Mouse (Mus musculus) MEL (cell line): ENCODE measurements around the gene Pigl. TPM values are rescaled to one million over a fixed set of nuclear protein-coding genes. Genes with fewer than 3 reads are reported as not detected.

Source experiments
- DNase-seq: peaks from one replicate; pipeline ENCODE4 v3.0.0; 2011; ENCODE audit warnings: low read depth, low spot score
- H3K27ac ChIP-seq: 2 replicates; pipeline ENCODE4 v1.5.1; 2012; ENCODE audit warnings: low read depth, mild to moderate bottlenecking, control low read depth, low read length, moderate library complexity; ENCODE audit not compliant: control insufficient read depth
- H3K27me3 ChIP-seq, 2 experiments: fragments of 150-350 bp in 1 of 2; sonication (generic) in 1 of 2; 2 replicates each; pipeline ENCODE4 v1.6.1; 2012; ENCODE audit warnings: low read length in 2 of 2, mild to moderate bottlenecking in 2 of 2, improper control_type of control experiment in 1 of 2, moderate library complexity in 1 of 2; ENCODE audit not compliant: insufficient read depth in 2 of 2, control insufficient read depth in 1 of 2
- H3K36me3 ChIP-seq, 2 experiments: 2 replicates each; pipeline ENCODE4 v1.6.1; 2012 to 2014; ENCODE audit warnings: low read length in 2 of 2, improper control_type of control experiment in 1 of 2, inconsistent platforms in 1 of 2, mild to moderate bottlenecking in 1 of 2; ENCODE audit not compliant: insufficient read depth in 2 of 2, control insufficient read depth in 1 of 2
- H3K4me1 ChIP-seq, 2 experiments: fragments of 150-350 bp in 1 of 2; sonication (generic) in 1 of 2; 2 replicates each; pipeline ENCODE4 v1.6.1; 2012; ENCODE audit warnings: low read length in 2 of 2, improper control_type of control experiment in 1 of 2, mild to moderate bottlenecking in 1 of 2; ENCODE audit not compliant: insufficient read depth in 2 of 2, control insufficient read depth in 1 of 2
- H3K4me3 ChIP-seq, 2 experiments: fragments of 150-350 bp in 1 of 2; sonication (generic) in 1 of 2; 2 replicates each; pipeline ENCODE4 v1.5.1; 2012; ENCODE audit warnings: low read depth in 2 of 2, low read length in 2 of 2, mild to moderate bottlenecking in 2 of 2, moderate library complexity in 2 of 2, control low read depth in 1 of 2, improper control_type of control experiment in 1 of 2; ENCODE audit not compliant: control insufficient read depth in 1 of 2, insufficient read depth in 1 of 2
- H3K79me2 ChIP-seq: 2 replicates; pipeline ENCODE4 v1.6.1; 2012; ENCODE audit warnings: mild to moderate bottlenecking, low read length, moderate library complexity; ENCODE audit not compliant: control insufficient read depth, poor library complexity, insufficient read depth
- H3K9ac ChIP-seq: 2 replicates; pipeline ENCODE4 v1.6.1; 2012; ENCODE audit warnings: low read depth, mild to moderate bottlenecking, control low read depth, low read length, moderate library complexity; ENCODE audit not compliant: control insufficient read depth, poor library complexity, severe bottlenecking
- H3K9me3 ChIP-seq: fragments of 150-350 bp; sonication (generic); replicated peaks from 2 replicates; pipeline ENCODE4 v1.6.1; 2012; ENCODE audit warnings: mild to moderate bottlenecking, low read length, improper control_type of control experiment, moderate library complexity; ENCODE audit not compliant: insufficient read depth
- CHD1 ChIP-seq: IDR thresholded peaks from 2 replicates; pipeline ENCODE4 v1.6.1; 2012; ENCODE audit warnings: low read depth, mild to moderate bottlenecking, inconsistent platforms, low read length, improper control_type of control experiment
- CHD2 ChIP-seq: IDR thresholded peaks from 2 replicates; pipeline ENCODE4 v1.6.1; 2011; ENCODE audit warnings: low read length, improper control_type of control experiment
- CTCF ChIP-seq, 3 experiments: IDR thresholded peaks in 2 of 3; conservative IDR thresholded peaks in 1 of 3; 2 replicates each; pipeline ENCODE4 v1.5.1; 2011 to 2012; ENCODE audit warnings: low read length in 3 of 3, low read depth in 2 of 3, mild to moderate bottlenecking in 2 of 3, improper control_type of control experiment in 1 of 3, inconsistent platforms in 1 of 3, mixed read lengths in 1 of 3, moderate library complexity in 1 of 3; ENCODE audit not compliant: control insufficient read depth in 1 of 3, insufficient read depth in 1 of 3, poor library complexity in 1 of 3, severe bottlenecking in 1 of 3
- E2F4 ChIP-seq: IDR thresholded peaks from 2 replicates; pipeline ENCODE4 v1.6.1; 2011; ENCODE audit warnings: low read depth, low read length, improper control_type of control experiment, borderline replicate concordance
- EP300 ChIP-seq, 2 experiments: IDR thresholded peaks; 2 replicates each; pipeline ENCODE4 v1.6.1; 2011; ENCODE audit warnings: improper control_type of control experiment in 2 of 2, low read length in 2 of 2, low read depth in 1 of 2, mild to moderate bottlenecking in 1 of 2
- ETS1 ChIP-seq: IDR thresholded peaks from 2 replicates; pipeline ENCODE4 v1.6.1; 2012; ENCODE audit warnings: low read depth, mild to moderate bottlenecking, inconsistent platforms, low read length, improper control_type of control experiment, moderate library complexity
- GATA1 ChIP-seq: IDR thresholded peaks from 2 replicates; pipeline ENCODE4 v1.6.1; 2011; ENCODE audit warnings: low read depth, low read length, improper control_type of control experiment
- HCFC1 ChIP-seq: IDR thresholded peaks from 2 replicates; pipeline ENCODE4 v1.6.1; 2012; ENCODE audit warnings: low read depth, mild to moderate bottlenecking, inconsistent platforms, low read length, improper control_type of control experiment, moderate library complexity
- JUND ChIP-seq: IDR thresholded peaks from 2 replicates; pipeline ENCODE4 v1.6.1; 2011; ENCODE audit warnings: low read depth, mild to moderate bottlenecking, improper control_type of control experiment, low read length
- KAT2A ChIP-seq: conservative IDR thresholded peaks from 2 replicates; pipeline ENCODE4 v1.6.1; 2012; ENCODE audit warnings: low read depth, low read length, improper control_type of control experiment, inconsistent platforms
- MAX ChIP-seq: IDR thresholded peaks from 2 replicates; pipeline ENCODE4 v1.6.1; 2011; ENCODE audit warnings: low read length, improper control_type of control experiment
- MAZ ChIP-seq: IDR thresholded peaks from 2 replicates; pipeline ENCODE4 v1.6.1; 2012; ENCODE audit warnings: low read depth, mild to moderate bottlenecking, inconsistent platforms, low read length, improper control_type of control experiment
- MYC ChIP-seq: IDR thresholded peaks from 2 replicates; pipeline ENCODE4 v1.6.1; 2011; ENCODE audit warnings: low read depth, mild to moderate bottlenecking, low read length, improper control_type of control experiment, moderate library complexity
- NELFE ChIP-seq: IDR thresholded peaks from 2 replicates; pipeline ENCODE4 v1.6.1; 2011; ENCODE audit warnings: low read depth, low read length, improper control_type of control experiment
- NRF1 ChIP-seq: IDR thresholded peaks from 2 replicates; pipeline ENCODE4 v1.6.1; 2014; ENCODE audit warnings: low read depth, mild to moderate bottlenecking, inconsistent platforms, low read length, improper control_type of control experiment, moderate library complexity; ENCODE audit not compliant: poor library complexity, insufficient read depth, severe bottlenecking
- POLR2A ChIP-seq, 2 experiments: IDR thresholded peaks; 2 replicates each; pipeline ENCODE4 v1.6.1; 2011 to 2012; ENCODE audit warnings: low read length in 2 of 2, mild to moderate bottlenecking in 2 of 2, control low read depth in 1 of 2, improper control_type of control experiment in 1 of 2, low read depth in 1 of 2, moderate library complexity in 1 of 2; ENCODE audit not compliant: control insufficient read depth in 1 of 2, insufficient read depth in 1 of 2, poor library complexity in 1 of 2
- POLR2AphosphoS5 ChIP-seq: IDR thresholded peaks from 2 replicates; pipeline ENCODE4 v1.6.1; 2012; ENCODE audit warnings: low read depth, borderline replicate concordance, mild to moderate bottlenecking, inconsistent platforms, low read length, moderate library complexity, mixed read lengths
- RAD21 ChIP-seq: IDR thresholded peaks from 2 replicates; pipeline ENCODE4 v1.6.1; 2011; ENCODE audit warnings: mild to moderate bottlenecking, low read depth, low read length, improper control_type of control experiment
- RCOR1 ChIP-seq: IDR thresholded peaks from 2 replicates; pipeline ENCODE4 v1.6.1; 2012; ENCODE audit warnings: low read depth, mild to moderate bottlenecking, inconsistent platforms, low read length, improper control_type of control experiment
- SIN3A ChIP-seq: IDR thresholded peaks from 2 replicates; pipeline ENCODE4 v1.6.1; 2012; ENCODE audit warnings: low read length, improper control_type of control experiment, inconsistent platforms
- SMC3 ChIP-seq: IDR thresholded peaks from 2 replicates; pipeline ENCODE4 v1.6.1; 2011; ENCODE audit warnings: low read depth, low read length, improper control_type of control experiment
- TBP ChIP-seq: IDR thresholded peaks from 2 replicates; pipeline ENCODE4 v1.8.0; 2011; ENCODE audit warnings: low read depth, low read length, improper control_type of control experiment
- USF2 ChIP-seq, 2 experiments: IDR thresholded peaks; 2 replicates each; pipeline ENCODE4 v1.6.1; 2011 to 2012; ENCODE audit warnings: improper control_type of control experiment in 2 of 2, low read length in 2 of 2, borderline replicate concordance in 1 of 2, inconsistent platforms in 1 of 2, low read depth in 1 of 2, mild to moderate bottlenecking in 1 of 2; ENCODE audit not compliant: insufficient read depth in 1 of 2
- ZKSCAN1 ChIP-seq: IDR thresholded peaks from 2 replicates; pipeline ENCODE4 v1.6.1; 2012; ENCODE audit warnings: low read depth, mild to moderate bottlenecking, inconsistent platforms, low read length, improper control_type of control experiment, moderate library complexity
- ZNF384 ChIP-seq: IDR thresholded peaks from 2 replicates; pipeline ENCODE4 v1.6.1; 2012; ENCODE audit warnings: low read depth, mild to moderate bottlenecking, inconsistent platforms, low read length, improper control_type of control experiment
- polyA plus RNA-seq, 2 experiments: library from polyadenylated mRNA; stranded (reverse) in 1 of 2; unstranded in 1 of 2; fragments of >175 nt in 1 of 2; fragments of >200 nt in 1 of 2; gene quantifications; 2 replicates each; pipeline versions ENCODE4 v1.2.1 to v1.2.4; 2012; ENCODE audit warnings: low replicate concordance in 2 of 2, low read depth in 1 of 2; ENCODE audit not compliant: insufficient read length in 2 of 2, insufficient read depth in 1 of 2, missing spikeins in 1 of 2
- total RNA-seq: library from RNA; depleted of rRNA; stranded (reverse); fragments of 300-350 nt; gene quantifications from 2 replicates; pipeline ENCODE4 v1.2.3, GENCODE M21; 2012

Gene Pigl
- total and polyA plus RNA-seq, 3 experiments, result 2.0 to 4.1 TPM; not detected in 1

DNA sequence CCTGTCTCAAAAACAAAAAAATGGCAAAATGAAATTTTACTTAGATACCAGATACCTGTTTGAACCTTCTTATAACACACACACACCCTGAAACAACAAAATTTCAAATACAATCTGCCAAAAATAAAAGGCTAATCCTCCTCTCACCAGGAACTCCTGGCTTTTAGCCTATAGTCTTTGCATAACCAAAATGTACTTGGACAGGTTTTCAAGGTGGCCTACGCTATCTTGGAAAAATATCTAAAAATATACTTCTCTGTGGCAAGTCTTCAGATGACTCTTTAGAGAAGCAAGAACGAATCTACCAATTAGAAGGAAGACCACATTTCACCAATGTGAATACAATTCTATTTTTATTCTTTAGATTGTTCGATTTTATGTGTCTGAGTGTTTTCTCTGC is 12.5 kb upstream of the Pigl start:
- peaks cover 49% of the 10 kb centered on the region for H3K79me2 ChIP-seq
- H3K4me3 ChIP-seq, result no peak overlapping the region
- no peak overlapping the region for H3K9ac ChIP-seq
- no peaks in the 10 kb centered on the region for H3K9me3 ChIP-seq
- no peak for DNase-seq
- no peak overlapping the region for H3K27ac ChIP-seq
- no peaks in the 10 kb centered on the region for H3K27me3 ChIP-seq
- no peaks in the 10 kb centered on the region; a peak in 1 of 4 replicates for H3K4me1 ChIP-seq
- peaks cover 7 to 31% of the 10 kb centered on the region in 2 experiments for H3K36me3 ChIP-seq
- TF ChIP-seq RAD21 (no peak), ETS1 (no peak), MAZ (no peak), POLR2A (IDR thresholded peaks at IDR 0.05; ENCODE audit: control insufficient read depth in 1 of 2, insufficient read depth in 1 of 2, low read depth in 1 of 2, low read length in 2 of 2, poor library complexity in 1 of 2) (no peak), SMC3 (no peak), EP300 (IDR thresholded peaks at IDR 0.05; ENCODE audit: low read depth in 1 of 2, low read length in 2 of 2) (no peak), RCOR1 (no peak), SIN3A (no peak), MYC (no peak), ZKSCAN1 (no peak), NRF1 (no peak), MAX (no peak), HCFC1 (no peak)
- TF ChIP-seq, all 39 proteins: peak for 0

DNA sequence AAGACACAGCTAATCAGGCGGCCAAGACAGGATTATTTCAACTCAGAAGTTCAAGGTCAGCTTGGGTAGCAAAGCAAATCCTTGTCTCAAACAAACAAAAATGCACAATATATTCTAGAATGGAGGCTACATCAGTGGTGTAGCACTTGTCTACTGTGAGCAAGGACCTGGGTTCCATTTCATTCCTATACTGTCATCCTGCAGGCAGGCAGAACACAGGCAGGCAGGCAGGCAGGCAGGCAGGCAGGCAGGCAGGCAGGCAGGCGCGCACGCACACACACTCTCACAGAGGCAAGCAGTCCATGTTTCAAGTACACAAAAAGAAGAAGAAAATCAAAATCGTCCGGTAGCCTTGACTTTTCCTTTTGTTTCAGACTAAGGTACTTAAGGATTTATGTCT is 9.3 kb upstream of the Pigl start:
- TF ChIP-seq GATA1 (no peak), CHD1 (no peak), ZNF384 (no peak), POLR2A (IDR thresholded peaks at IDR 0.05; ENCODE audit: control insufficient read depth in 1 of 2, insufficient read depth in 1 of 2, low read depth in 1 of 2, low read length in 2 of 2, poor library complexity in 1 of 2) (no peak), NELFE (no peak), USF2 (IDR thresholded peaks at IDR 0.05; ENCODE audit: borderline replicate concordance in 1 of 2, insufficient read depth in 1 of 2, low read depth in 1 of 2, low read length in 2 of 2) (no peak), SIN3A (no peak), JUND (no peak), POLR2AphosphoS5 (no peak), KAT2A (no peak), E2F4 (no peak), SMC3 (no peak), CTCF (IDR thresholded peaks at IDR 0.05 in 2 of 3, conservative IDR thresholded peaks at IDR 0.05 in 1 of 3; ENCODE audit: control insufficient read depth in 1 of 3, insufficient read depth in 1 of 3, low read depth in 2 of 3, low read length in 3 of 3, poor library complexity in 1 of 3, severe bottlenecking in 1 of 3) (no peak), MAZ (no peak), TBP (no peak), CHD2 (no peak), NRF1 (no peak), EP300 (IDR thresholded peaks at IDR 0.05; ENCODE audit: low read depth in 1 of 2, low read length in 2 of 2) (no peak)
- Histone ChIP-seq H3K9me3 (no peaks in the 10 kb centered on the region), H3K9ac (no peak overlapping the region), H3K79me2 (peaks cover 54% of the 10 kb centered on the region), H3K4me3 (no peak overlapping the region), H3K27me3 (no peaks in the 10 kb centered on the region), H3K36me3 (peaks cover 17 to 34% of the 10 kb centered on the region in 2 experiments), H3K27ac (no peak overlapping the region), H3K4me1 (peaks cover 0 to 2% of the 10 kb centered on the region in 2 experiments; a peak in 1 of 4 replicates)
- no peak for DNase-seq
